Mouse (Mus musculus) myocyte (in vitro differentiated cells): ENCODE measurements around the gene 1810055G02Rik. TPM values are rescaled to one million over a fixed set of nuclear protein-coding genes. Genes with fewer than 3 reads are reported as not detected.

Experiments used
- H3K27me3 ChIP-seq: one replicate; pipeline ENCODE4 v1.6.1; 2011; ENCODE audit not compliant: control insufficient read depth, insufficient read depth, insufficient read length
- H3K36me3 ChIP-seq: one replicate; pipeline ENCODE4 v1.6.1; 2011; ENCODE audit not compliant: control insufficient read depth, insufficient read depth
- H3K4me2 ChIP-seq: one replicate; pipeline ENCODE4 v1.6.1; 2011; ENCODE audit warnings: low read depth, control low read depth
- H3K4me3 ChIP-seq: one replicate; pipeline ENCODE4 v1.5.1; 2011; ENCODE audit warnings: mild to moderate bottlenecking, control low read depth, moderate library complexity
- H3K79me2 ChIP-seq: one replicate; pipeline ENCODE4 v1.6.1; 2011; ENCODE audit not compliant: control insufficient read depth, insufficient read depth
- H3ac ChIP-seq: one replicate; pipeline ENCODE4 v1.6.1; 2011; ENCODE audit not compliant: control insufficient read depth, insufficient read length
- CEBPB ChIP-seq: IDR thresholded peaks from 2 replicates; pipeline ENCODE4 v1.6.1; 2011; ENCODE audit warnings: mild to moderate bottlenecking, moderate library complexity; ENCODE audit not compliant: poor library complexity, insufficient read depth, severe bottlenecking
- E2F4 ChIP-seq: IDR thresholded peaks from one replicate; pipeline ENCODE4 v1.6.1; 2011; ENCODE audit warnings: mild to moderate bottlenecking, control low read depth, moderate library complexity; ENCODE audit not compliant: insufficient read depth
- MAX ChIP-seq: IDR thresholded peaks from one replicate; pipeline ENCODE4 v1.6.1; 2011; ENCODE audit warnings: low read depth, mild to moderate bottlenecking, control low read depth
- MYOD1 ChIP-seq, 3 experiments: IDR thresholded peaks; one replicate each; pipeline ENCODE4 v1.6.1; 2011; ENCODE audit warnings: control low read depth in 2 of 3, low read depth in 2 of 3, mild to moderate bottlenecking in 2 of 3, moderate library complexity in 1 of 3; ENCODE audit not compliant: insufficient read length in 2 of 3, control insufficient read depth in 1 of 3
- MYOG ChIP-seq, 3 experiments: IDR thresholded peaks; one replicate each; pipeline ENCODE4 v1.6.1; 2011; ENCODE audit warnings: control low read depth in 2 of 3, low read depth in 2 of 3, mild to moderate bottlenecking in 2 of 3; ENCODE audit not compliant: insufficient read length in 2 of 3, control insufficient read depth in 1 of 3, insufficient read depth in 1 of 3
- POLR2A ChIP-seq: IDR thresholded peaks from one replicate; pipeline ENCODE4 v1.6.1; 2011; ENCODE audit warnings: low read depth, mild to moderate bottlenecking, control low read depth, moderate library complexity; ENCODE audit not compliant: insufficient read length
- POLR2AphosphoS2 ChIP-seq: IDR thresholded peaks from one replicate; pipeline ENCODE4 v1.6.1; 2011; ENCODE audit warnings: low read depth, control low read depth; ENCODE audit not compliant: insufficient read length
- REST ChIP-seq: IDR thresholded peaks from one replicate; pipeline ENCODE4 v1.6.1; 2011; ENCODE audit warnings: mild to moderate bottlenecking, control low read depth, moderate library complexity; ENCODE audit not compliant: insufficient read depth, insufficient read length
- SRF ChIP-seq: IDR thresholded peaks from one replicate; pipeline ENCODE4 v1.6.1; 2011; ENCODE audit warnings: low read depth; ENCODE audit not compliant: control insufficient read depth, insufficient read length
- TCF12 ChIP-seq: IDR thresholded peaks from one replicate; pipeline ENCODE4 v1.6.1; 2011; ENCODE audit warnings: mild to moderate bottlenecking, control low read depth; ENCODE audit not compliant: poor library complexity, insufficient read depth, severe bottlenecking
- TCF3 ChIP-seq: IDR thresholded peaks from one replicate; pipeline ENCODE4 v1.6.1; 2011; ENCODE audit warnings: low read depth, control low read depth; ENCODE audit not compliant: insufficient read length
- USF1 ChIP-seq: IDR thresholded peaks from one replicate; pipeline ENCODE4 v1.6.1; 2011; ENCODE audit warnings: low read depth, mild to moderate bottlenecking, control low read depth, moderate library complexity
- polyA plus RNA-seq: library from polyadenylated mRNA; unstranded; fragments of >200 nt; fragmentation: generic; extraction: Trizol; gene quantifications from one replicate; pipeline ENCODE4 v1.2.1, GENCODE M21; 2012; ENCODE audit warnings: missing spikeins

The 1810055G02Rik gene
- polyA plus RNA-seq, 1 experiment: 51.1 TPM

- H3ac ChIP-seq: no peak overlapping the region
- no peaks in the 10 kb centered on the region for H3K27me3 ChIP-seq
- no peak overlapping the region for H3K4me3 ChIP-seq
- TF ChIP-seq CEBPB: no peak
- TF ChIP-seq MAX: no peak
- no peak for TF ChIP-seq TCF12
- TF ChIP-seq MYOD1 (IDR thresholded peaks at IDR 0.05; ENCODE audit: control insufficient read depth in 1 of 3, insufficient read length in 2 of 3, low read depth in 2 of 3): no peak
- TF ChIP-seq REST: no peak
- no peak for TF ChIP-seq SRF
- no peaks in the 10 kb centered on the region for H3K36me3 ChIP-seq
- no peaks in the 10 kb centered on the region for H3K79me2 ChIP-seq
- no peak overlapping the region for H3K4me2 ChIP-seq
Measured at GRCm38 (mm10) chr19:3702460-3702859, 5.6 kb upstream of the 1810055G02Rik start.

GRCm38 (mm10) chr19:3706258-3706657 lies 1.8 kb upstream of the 1810055G02Rik start:
- peaks cover 29% of the 10 kb centered on the region for H3K79me2 ChIP-seq
- peaks cover 4% of the 10 kb centered on the region for H3K36me3 ChIP-seq
- no peak overlapping the region for H3ac ChIP-seq
- TF ChIP-seq MYOG (IDR thresholded peaks at IDR 0.05; ENCODE audit: control insufficient read depth in 1 of 3, insufficient read depth in 1 of 3, insufficient read length in 2 of 3, low read depth in 2 of 3) (no peak), E2F4 (no peak), POLR2A (no peak), MAX (no peak), POLR2AphosphoS2 (no peak), REST (no peak), TCF3 (no peak), TCF12 (no peak), USF1 (no peak), CEBPB (no peak), MYOD1 (IDR thresholded peaks at IDR 0.05; ENCODE audit: control insufficient read depth in 1 of 3, insufficient read length in 2 of 3, low read depth in 2 of 3) (no peak), SRF (no peak)
- no peak overlapping the region for H3K4me2 ChIP-seq
- no peak overlapping the region for H3K4me3 ChIP-seq
- no peaks in the 10 kb centered on the region for H3K27me3 ChIP-seq

GRCm38 (mm10) chr19:3707553-3707952 lies 540 bp upstream of the 1810055G02Rik start:
- peak overlapping the region; percentile 77 for H3ac ChIP-seq
- no peaks in the 10 kb centered on the region for H3K27me3 ChIP-seq
- H3K36me3 ChIP-seq: peaks cover 4% of the 10 kb centered on the region
- peak overlapping the region; percentile 83 for H3K4me2 ChIP-seq
- H3K79me2 ChIP-seq: peaks cover 42% of the 10 kb centered on the region
- peak overlapping the region; percentile 76 for H3K4me3 ChIP-seq
- TF ChIP-seq MAX: no peak
- no peak for TF ChIP-seq POLR2AphosphoS2

- H3ac ChIP-seq: peak overlapping the region; percentile 77
- peak overlapping the region; percentile 94 for H3K4me2 ChIP-seq
- peak overlapping the region; percentile 76 for H3K4me3 ChIP-seq
- TF ChIP-seq E2F4: no peak
- TF ChIP-seq TCF12: no peak
- no peak for TF ChIP-seq USF1
- TF ChIP-seq MYOD1 (IDR thresholded peaks at IDR 0.05; ENCODE audit: control insufficient read depth in 1 of 3, insufficient read length in 2 of 3, low read depth in 2 of 3): no peak
- no peak for TF ChIP-seq MYOG (IDR thresholded peaks at IDR 0.05; ENCODE audit: control insufficient read depth in 1 of 3, insufficient read depth in 1 of 3, insufficient read length in 2 of 3, low read depth in 2 of 3)
- no peak for TF ChIP-seq MAX
- H3K36me3 ChIP-seq: peaks cover 4% of the 10 kb centered on the region
- H3K79me2 ChIP-seq: peaks cover 47% of the 10 kb centered on the region
- no peaks in the 10 kb centered on the region for H3K27me3 ChIP-seq
Measured at GRCm38 (mm10) chr19:3709013-3709787, 1.1 kb downstream of the 1810055G02Rik start.

GRCm38 (mm10) chr19:3710436-3710835 lies 2.3 kb downstream of the 1810055G02Rik start:
- H3ac ChIP-seq: no peak overlapping the region
- H3K79me2 ChIP-seq: peaks cover 47% of the 10 kb centered on the region
- H3K27me3 ChIP-seq: no peaks in the 10 kb centered on the region
- peaks cover 10% of the 10 kb centered on the region for H3K36me3 ChIP-seq
- H3K4me3 ChIP-seq: no peak overlapping the region
- no peak overlapping the region for H3K4me2 ChIP-seq
- TF ChIP-seq MYOD1 (IDR thresholded peaks at IDR 0.05; ENCODE audit: control insufficient read depth in 1 of 3, insufficient read length in 2 of 3, low read depth in 2 of 3) (no peak), TCF3 (no peak), CEBPB (no peak), TCF12 (no peak), REST (no peak), MYOG (IDR thresholded peaks at IDR 0.05; ENCODE audit: control insufficient read depth in 1 of 3, insufficient read depth in 1 of 3, insufficient read length in 2 of 3, low read depth in 2 of 3) (no peak), E2F4 (no peak), USF1 (no peak), POLR2A (no peak), MAX (no peak), SRF (no peak), POLR2AphosphoS2 (no peak)
